Mouse (Mus musculus) stomach, adult 2 months (tissue): Measurements from ENCODE around the gene Vmn1r49. TPM values are rescaled to one million over a fixed set of nuclear protein-coding genes. Genes with fewer than 3 reads are reported as not detected.

Experiments
- polyA plus RNA-seq: library from polyadenylated mRNA; depleted of rRNA; stranded (reverse); fragments of >200 nt; gene quantifications from 2 replicates; pipeline ENCODE4 v1.2.3, GENCODE M21; 2012; rRNA removed

Gene Vmn1r49
- not detected in 2 replicates for polyA plus RNA-seq

GRCm38 (mm10) chr6:90078406-90078805 is at the start of gene Vmn1r49:
Gene Vmn1r49 (minus strand): TSS chr6:90078506.

GRCm38 (mm10) chr6:90122296-90122695 is 44.0 kb upstream of the Vmn1r49 start, which contains the start of gene Vmn1r51:
Gene Vmn1r51 (plus strand): TSS chr6:90122596.

GRCm38 (mm10) chr6:90101130-90101529 is 22.8 kb upstream of the Vmn1r49 start, which contains the start of gene Vmn1r50:
Gene Vmn1r50 (plus strand): TSS chr6:90101430.

GRCm38 (mm10) chr6:90036741-90037140 is 41.6 kb downstream of the Vmn1r49 start, which contains the start of gene Vmn1r48:
Gene Vmn1r48 (minus strand): TSS chr6:90036841.

Other genes with a start within 250 kb of the Vmn1r49 start
- not detected in 2 replicates for gene Vmn1r42, start 202.1 kb downstream of the Vmn1r49 start, polyA plus RNA-seq
- not detected in 2 replicates for gene Vmn1r43, start 202.1 kb downstream of the Vmn1r49 start, polyA plus RNA-seq
- not detected in 2 replicates for gene Vmn1r44, start 194.8 kb downstream of the Vmn1r49 start, polyA plus RNA-seq
- not detected in 2 replicates for gene Vmn1r45, start 137.9 kb downstream of the Vmn1r49 start, polyA plus RNA-seq
- not detected in 2 replicates for gene Vmn1r46, start 109.2 kb downstream of the Vmn1r49 start, polyA plus RNA-seq
- not detected in 2 replicates for gene Vmn1r47, start 62.4 kb downstream of the Vmn1r49 start, polyA plus RNA-seq
- gene Vmn1r48, start 41.7 kb downstream of the Vmn1r49 start, polyA plus RNA-seq = not detected in 2 replicates
- gene Vmn1r50, start 22.9 kb upstream of the Vmn1r49 start, polyA plus RNA-seq = not detected in 2 replicates
- gene Vmn1r51, start 44.1 kb upstream of the Vmn1r49 start, polyA plus RNA-seq = not detected in 2 replicates
- not detected in 2 replicates for gene Vmn1r52, start 96.3 kb upstream of the Vmn1r49 start, polyA plus RNA-seq
- not detected in 2 replicates for gene V1ra8, start 124.3 kb upstream of the Vmn1r49 start, polyA plus RNA-seq
- 0.17 TPM in 1 of 2 replicates, not detected in the other for gene Vmn1r53, start 145.9 kb upstream of the Vmn1r49 start, polyA plus RNA-seq
- gene Vmn1r54, start 167.8 kb upstream of the Vmn1r49 start, polyA plus RNA-seq = not detected in 2 replicates
- not detected in 2 replicates for gene BC048671, start 222.7 kb upstream of the Vmn1r49 start, polyA plus RNA-seq
- 0.51 and 1.1 TPM in 2 replicates for gene Chst13, start 246.7 kb upstream of the Vmn1r49 start, polyA plus RNA-seq